Mouse (Mus musculus): ENCODE data around the gene F830045P16Rik. TPM values are rescaled to one million over a fixed set of nuclear protein-coding genes. Genes with fewer than 3 reads are reported as not detected.

F830045P16Rik gene
- polyA plus RNA-seq, 1 experiment from 2014 or later: not detected

GRCm38 (mm10) chr2:129569120-129569519, 32.7 kb upstream of the F830045P16Rik start:
- H3K27me3 ChIP-seq: peaks cover 29% of the 10 kb centered on the region
- no peak overlapping the region for H3K4me2 ChIP-seq
- H3K36me3 ChIP-seq: no peaks in the 10 kb centered on the region
- H3K9ac ChIP-seq: no peak overlapping the region
- no peak overlapping the region for H3K27ac ChIP-seq
- 63% methylated on average over 7 of the region's 7 CpGs for WGBS
- no peak overlapping the region for H3K4me3 ChIP-seq
- H3K4me1 ChIP-seq (replicated peaks): peaks cover under 1% of the 10 kb centered on the region
- ATAC-seq (replicated peaks; ENCODE audit: insufficient number of reproducible peaks, insufficient read depth, low FRiP score, low read depth): no peak
- H3K9me3 ChIP-seq (replicated peaks): no peaks in the 10 kb centered on the region

GRCm38 (mm10) chr2:129563944-129564709, 27.7 kb upstream of the F830045P16Rik start:
- Histone ChIP-seq H3K9me3 (replicated peaks) (no peaks in the 10 kb centered on the region), H3K4me2 (no peak overlapping the region), H3K27ac (no peak overlapping the region), H3K4me1 (replicated peaks) (0 out of 2 replicates have a peak, but pooled peaks cover 2% of the 10 kb centered on the region), H3K9ac (no peak overlapping the region), H3K27me3 (peaks cover 3% of the 10 kb centered on the region; the same call in 1 of the 2 replicates), H3K4me3 (no peak overlapping the region), H3K36me3 (no peaks in the 10 kb centered on the region)
- 72% methylated on average over 5 of the region's 5 CpGs for WGBS
- ATAC-seq (replicated peaks; ENCODE audit: insufficient number of reproducible peaks, insufficient read depth, low FRiP score, low read depth): no peak

- Histone ChIP-seq H3K4me3 (no peak overlapping the region), H3K9ac (no peak overlapping the region), H3K36me3 (no peaks in the 10 kb centered on the region), H3K27ac (no peak overlapping the region), H3K27me3 (peaks cover 3% of the 10 kb centered on the region; the same call in 1 of the 2 replicates), H3K4me2 (no peak overlapping the region), H3K9me3 (replicated peaks) (no peaks in the 10 kb centered on the region), H3K4me1 (replicated peaks) (0 out of 2 replicates have a peak, but pooled peaks cover 9% of the 10 kb centered on the region)
- no peak for ATAC-seq (replicated peaks; ENCODE audit: insufficient number of reproducible peaks, insufficient read depth, low FRiP score, low read depth)
- 64% methylated on average over 3 of the region's 3 CpGs for WGBS
Measured at GRCm38 (mm10) chr2:129561796-129562195, 25.4 kb upstream of the F830045P16Rik start.

DNA sequence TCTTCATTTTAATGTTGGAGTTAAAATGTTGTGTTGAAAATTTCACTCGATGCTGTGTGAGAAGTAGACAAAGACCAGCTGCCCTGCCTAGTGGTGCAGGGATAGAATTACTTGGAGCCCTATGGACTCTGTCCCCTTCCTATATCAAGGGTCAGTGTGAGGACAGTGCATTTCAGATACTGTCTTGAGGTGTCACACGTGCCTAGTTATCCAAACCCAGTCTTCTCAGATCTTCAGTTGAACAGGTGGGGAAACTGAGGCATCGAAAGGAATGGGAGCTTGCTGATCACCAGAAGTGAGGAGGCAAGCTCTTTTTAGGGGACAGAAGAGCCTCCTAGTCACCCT, 22.4 kb upstream of the F830045P16Rik start:
- ATAC-seq (replicated peaks; ENCODE audit: insufficient number of reproducible peaks, insufficient read depth, low FRiP score, low read depth): no peak
- Histone ChIP-seq H3K27me3 (peaks cover 3% of the 10 kb centered on the region; the same call in 1 of the 2 replicates), H3K9ac (no peak overlapping the region), H3K4me1 (replicated peaks) (0 out of 2 replicates have a peak, but pooled peaks cover 9% of the 10 kb centered on the region), H3K27ac (no peak overlapping the region), H3K4me2 (no peak overlapping the region), H3K4me3 (no peak overlapping the region), H3K36me3 (no peaks in the 10 kb centered on the region), H3K9me3 (replicated peaks) (no peaks in the 10 kb centered on the region)
- 47% methylated on average over 3 of the region's 3 CpGs for WGBS

- 0 out of 2 replicates have a peak, but pooled peaks cover 9% of the 10 kb centered on the region for H3K4me1 ChIP-seq (replicated peaks)
- WGBS: 45% methylated on average over 12 of the region's 12 CpGs
- no peaks in the 10 kb centered on the region for H3K9me3 ChIP-seq (replicated peaks)
- no peak overlapping the region for H3K9ac ChIP-seq
- peaks cover 2% of the 10 kb centered on the region; the same call in 1 of the 2 replicates for H3K27me3 ChIP-seq
- H3K4me3 ChIP-seq: no peak overlapping the region
- no peak overlapping the region for H3K4me2 ChIP-seq
- no peak overlapping the region for H3K27ac ChIP-seq
- H3K36me3 ChIP-seq: no peaks in the 10 kb centered on the region
- ATAC-seq (replicated peaks; ENCODE audit: insufficient number of reproducible peaks, insufficient read depth, low FRiP score, low read depth): no peak
Measured at GRCm38 (mm10) chr2:129558008-129558874, 21.8 kb upstream of the F830045P16Rik start.

DNA sequence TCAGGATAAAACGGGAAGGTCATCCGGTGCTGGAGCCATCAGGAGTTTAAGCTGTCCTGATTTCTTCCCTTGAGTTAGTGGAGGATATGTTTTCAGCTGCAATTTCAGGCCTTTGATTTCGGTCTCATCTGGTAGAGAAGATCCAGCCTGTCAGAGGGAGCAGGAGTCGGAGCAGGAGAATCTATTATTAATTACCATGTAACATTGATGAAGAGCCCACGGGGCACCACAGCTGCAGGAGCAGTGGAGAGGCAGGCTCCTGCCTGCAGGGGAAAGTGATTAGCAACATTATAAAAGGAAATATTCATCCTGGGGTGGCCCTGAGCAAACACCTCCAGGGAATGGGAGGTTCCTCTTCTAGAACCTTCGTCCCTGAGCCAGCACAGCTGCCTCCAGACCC, 19.7 kb upstream of the F830045P16Rik start:
- H3K9me3 ChIP-seq (replicated peaks): no peaks in the 10 kb centered on the region
- 68% methylated on average over 6 of the region's 6 CpGs for WGBS
- H3K9ac ChIP-seq: no peak overlapping the region
- H3K4me3 ChIP-seq: no peak overlapping the region
- H3K27me3 ChIP-seq: no peaks in the 10 kb centered on the region
- no peak for ATAC-seq (replicated peaks; ENCODE audit: insufficient number of reproducible peaks, insufficient read depth, low FRiP score, low read depth)
- no peak overlapping the region for H3K4me2 ChIP-seq
- H3K4me1 ChIP-seq (replicated peaks): 0 out of 2 replicates have a peak, but pooled peaks cover 9% of the 10 kb centered on the region
- H3K36me3 ChIP-seq: no peaks in the 10 kb centered on the region
- no peak overlapping the region for H3K27ac ChIP-seq

GRCm38 (mm10) chr2:129550781-129551180, 14.4 kb upstream of the F830045P16Rik start:
- ATAC-seq (replicated peaks; ENCODE audit: insufficient number of reproducible peaks, insufficient read depth, low FRiP score, low read depth): no peak
- 58% methylated on average over 2 of the region's 2 CpGs for WGBS

GRCm38 (mm10) chr2:129549537-129550135, 13.2 kb upstream of the F830045P16Rik start:
- ATAC-seq (replicated peaks; ENCODE audit: insufficient number of reproducible peaks, insufficient read depth, low FRiP score, low read depth): no peak

More at GRCm38 (mm10) chr2:129550781-129551180, 14.4 kb upstream of the F830045P16Rik start:
- Histone ChIP-seq H3K4me1 (replicated peaks) (no peaks in the 10 kb centered on the region), H3K9ac (no peak overlapping the region), H3K36me3 (no peaks in the 10 kb centered on the region), H3K27ac (no peak overlapping the region), H3K4me3 (no peak overlapping the region), H3K9me3 (replicated peaks) (no peaks in the 10 kb centered on the region), H3K27me3 (no peaks in the 10 kb centered on the region), H3K4me2 (no peak overlapping the region)

GRCm38 (mm10) chr2:129546772-129547171, 10.4 kb upstream of the F830045P16Rik start:
- Histone ChIP-seq H3K36me3 (no peaks in the 10 kb centered on the region), H3K27me3 (no peaks in the 10 kb centered on the region), H3K9me3 (replicated peaks) (no peaks in the 10 kb centered on the region), H3K4me3 (no peak overlapping the region), H3K27ac (no peak overlapping the region), H3K9ac (no peak overlapping the region), H3K4me2 (no peak overlapping the region), H3K4me1 (replicated peaks) (peaks cover 8% of the 10 kb centered on the region)
- 67% methylated on average over 3 of the region's 3 CpGs for WGBS
- no peak for ATAC-seq (replicated peaks; ENCODE audit: insufficient number of reproducible peaks, insufficient read depth, low FRiP score, low read depth)

More at GRCm38 (mm10) chr2:129549537-129550135, 13.2 kb upstream of the F830045P16Rik start:
- Histone ChIP-seq H3K27ac (no peak overlapping the region), H3K4me3 (no peak overlapping the region), H3K9me3 (replicated peaks) (no peaks in the 10 kb centered on the region), H3K9ac (no peak overlapping the region), H3K27me3 (no peaks in the 10 kb centered on the region), H3K36me3 (no peaks in the 10 kb centered on the region), H3K4me2 (no peak overlapping the region), H3K4me1 (replicated peaks) (peaks cover 4% of the 10 kb centered on the region)
- WGBS: 45% methylated on average over 9 of the region's 9 CpGs

GRCm38 (mm10) chr2:129545596-129545995, 9.2 kb upstream of the F830045P16Rik start:
- no peaks in the 10 kb centered on the region for H3K27me3 ChIP-seq
- H3K27ac ChIP-seq: no peak overlapping the region
- no peak for ATAC-seq (replicated peaks; ENCODE audit: insufficient number of reproducible peaks, insufficient read depth, low FRiP score, low read depth)
- H3K36me3 ChIP-seq: no peaks in the 10 kb centered on the region
- 65% methylated on average over 7 of the region's 7 CpGs for WGBS
- H3K9ac ChIP-seq: no peak overlapping the region
- no peak overlapping the region for H3K4me3 ChIP-seq
- H3K4me2 ChIP-seq: no peak overlapping the region
- H3K9me3 ChIP-seq (replicated peaks): no peaks in the 10 kb centered on the region
- H3K4me1 ChIP-seq (replicated peaks): peaks cover 8% of the 10 kb centered on the region

DNA sequence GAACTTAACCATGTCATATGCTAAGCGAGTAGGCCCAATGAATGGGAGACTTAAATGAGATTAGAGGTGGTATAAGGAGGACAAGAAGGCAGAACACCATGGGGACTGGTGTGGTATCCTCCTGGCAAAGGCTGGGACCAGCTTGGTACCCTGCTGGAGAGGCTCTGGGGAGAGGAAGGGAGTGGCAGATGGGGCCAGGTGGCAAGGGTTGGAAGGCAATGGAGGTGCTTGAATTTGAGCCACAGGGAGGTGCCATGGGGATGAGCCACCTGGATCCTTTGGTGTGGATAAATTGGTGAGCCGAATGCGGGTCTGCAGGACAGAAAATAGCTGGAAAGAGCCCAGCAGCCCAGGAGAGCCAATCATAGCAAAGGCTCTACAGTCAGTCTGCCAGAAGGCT, 8.5 kb upstream of the F830045P16Rik start:
- Histone ChIP-seq H3K36me3 (no peaks in the 10 kb centered on the region), H3K27me3 (no peaks in the 10 kb centered on the region), H3K4me3 (no peak overlapping the region), H3K4me2 (no peak overlapping the region), H3K27ac (no peak overlapping the region), H3K9ac (no peak overlapping the region), H3K9me3 (replicated peaks) (no peaks in the 10 kb centered on the region), H3K4me1 (replicated peaks) (peaks cover 8% of the 10 kb centered on the region)
- WGBS: 63% methylated on average over 3 of the region's 3 CpGs
- no peak for ATAC-seq (replicated peaks; ENCODE audit: insufficient number of reproducible peaks, insufficient read depth, low FRiP score, low read depth)
